Mouse (Mus musculus) adrenal gland, postnatal 4 days (tissue): ENCODE data around the gene 1700074P13Rik. TPM values are rescaled to one million over a fixed set of nuclear protein-coding genes. Genes with fewer than 3 reads are reported as not detected.
"Not testable (repeated sequence)": the region's sequence is repeated elsewhere in the genome, so short reads cannot be mapped to it uniquely, and the experiment has no call there.

Source experiments
- DNase-seq, 2 experiments: peaks; one replicate each; pipeline ENCODE4 v3.0.0; 2021 to 2022; ENCODE audit warnings: low spot score in 2 of 2, mixed read lengths in 2 of 2
- long read RNA-seq, 2 experiments: library from polyadenylated mRNA; stranded (forward); transcript quantifications; one replicate each; pipeline ENCODE4 v2.0.0; 2021
- total RNA-seq, 2 experiments: library from RNA; stranded (reverse); gene quantifications; 2 replicates each; pipeline ENCODE4 v1.2.3; 2021

The 1700074P13Rik gene
- not detected for total RNA-seq
- long read RNA-seq, experiment 1: 0 reads
- long read RNA-seq, experiment 2: 0 reads

DNA sequence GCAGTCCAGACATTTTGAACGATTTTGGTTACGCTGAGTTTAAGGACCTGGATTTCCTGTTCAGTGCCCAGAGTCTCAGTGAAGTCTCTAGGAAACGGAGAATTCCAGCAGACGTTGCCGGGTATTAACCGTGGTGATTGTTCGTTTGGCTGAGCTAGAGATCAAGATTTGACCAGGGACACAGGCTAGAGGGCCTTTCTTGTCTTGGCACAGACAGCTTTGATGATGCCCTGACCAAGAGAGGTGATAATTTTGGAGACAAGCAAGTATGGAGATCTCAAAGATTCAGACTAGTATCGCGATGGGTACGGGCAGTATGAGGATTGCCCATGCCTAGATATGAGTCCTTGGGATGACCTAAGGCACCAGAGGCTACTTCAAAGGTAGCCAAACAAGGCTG lies at the start of gene 1700074P13Rik:
1700074P13Rik (minus strand) TSS at position 101 of the 400 bp plus-strand sequence.
- DNase-seq: no peak

DNA sequence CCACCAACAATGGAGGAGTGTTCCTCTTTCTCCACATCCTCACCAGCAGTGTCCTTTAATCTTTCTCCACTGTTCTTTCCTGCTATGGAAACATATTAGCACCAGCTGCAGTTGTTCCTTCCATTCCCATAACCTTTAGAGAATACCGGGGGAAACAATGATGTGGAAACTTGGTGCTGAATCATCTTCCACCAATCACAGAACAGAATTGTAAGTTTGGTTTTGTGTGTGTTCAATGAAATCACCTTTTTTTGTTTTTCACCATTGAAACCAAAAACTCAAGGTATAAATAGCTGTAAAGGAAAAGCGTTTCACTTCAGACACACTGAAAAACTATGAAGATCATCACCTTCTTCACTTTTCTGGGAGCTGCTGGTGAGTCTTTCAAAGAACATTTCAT lies 24.1 kb upstream of the 1700074P13Rik start, which contains the start of gene 1810009J06Rik:
1810009J06Rik (plus strand) TSS at position 301 of the 400 bp plus-strand sequence.
- not testable (repeated sequence) for DNase-seq

DNA sequence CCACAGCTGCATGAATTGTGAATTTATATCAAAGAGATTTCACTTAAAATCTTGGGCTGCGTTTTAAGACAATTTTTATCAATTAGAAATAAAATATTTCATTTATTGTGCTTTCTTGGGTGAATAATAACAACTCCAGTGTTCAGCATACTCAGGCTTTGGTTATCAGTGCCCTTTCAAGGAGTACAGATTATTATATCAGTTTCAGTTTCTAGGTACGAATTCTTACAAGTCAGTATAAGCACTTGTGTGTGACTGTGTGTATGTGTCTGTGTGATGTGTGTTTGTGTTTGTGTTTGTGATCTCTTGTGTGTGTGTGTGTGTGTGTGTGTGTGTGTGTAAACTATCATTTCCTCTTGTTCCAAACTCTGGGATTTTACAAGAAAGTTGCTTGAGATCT lies 13.4 kb upstream of the 1700074P13Rik start:
- no peak for DNase-seq

DNA sequence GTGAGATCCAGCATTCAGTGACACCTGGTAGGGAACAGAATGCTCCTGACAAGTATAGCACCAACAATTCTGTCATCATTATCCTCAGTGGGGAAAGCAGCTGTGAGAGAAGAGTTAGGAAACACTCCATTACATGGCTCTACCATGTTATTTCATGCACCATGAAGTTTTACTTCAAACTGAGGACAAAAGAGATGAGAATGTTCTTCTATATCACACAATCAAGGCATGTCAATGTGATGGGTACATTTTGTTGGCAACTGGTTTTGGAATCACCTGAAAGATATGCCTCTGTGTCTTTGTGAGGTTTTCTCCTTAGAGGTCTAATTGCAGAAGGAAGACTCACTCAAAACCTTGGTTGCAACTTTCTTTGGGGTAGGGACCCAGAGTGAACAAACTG lies 11.4 kb upstream of the 1700074P13Rik start, which contains the start of gene Gm4744:
Gm4744 (minus strand) TSS at position 101 of the 400 bp plus-strand sequence.
- no peak for DNase-seq

DNA sequence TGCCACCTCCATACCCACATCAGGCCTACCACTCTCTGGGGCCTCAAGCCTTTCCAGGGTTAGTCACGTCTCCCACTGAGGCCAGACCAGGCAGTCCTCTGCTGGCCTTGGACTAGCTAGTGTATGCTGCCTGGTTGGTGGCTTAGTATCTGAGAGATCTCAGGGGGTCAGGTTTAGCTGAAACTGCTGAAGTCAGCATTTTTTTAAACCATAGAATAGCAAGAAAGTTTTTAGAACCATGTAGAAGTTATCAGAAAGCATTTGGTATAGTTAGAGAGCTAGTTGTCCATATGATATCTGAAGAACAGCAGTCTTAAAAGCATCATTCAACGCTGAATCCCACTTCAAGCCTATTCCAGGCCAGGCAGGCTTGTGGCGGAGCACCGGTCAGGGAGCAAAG lies 20.4 kb downstream of the 1700074P13Rik start:
- DNase-seq: no peak

DNA sequence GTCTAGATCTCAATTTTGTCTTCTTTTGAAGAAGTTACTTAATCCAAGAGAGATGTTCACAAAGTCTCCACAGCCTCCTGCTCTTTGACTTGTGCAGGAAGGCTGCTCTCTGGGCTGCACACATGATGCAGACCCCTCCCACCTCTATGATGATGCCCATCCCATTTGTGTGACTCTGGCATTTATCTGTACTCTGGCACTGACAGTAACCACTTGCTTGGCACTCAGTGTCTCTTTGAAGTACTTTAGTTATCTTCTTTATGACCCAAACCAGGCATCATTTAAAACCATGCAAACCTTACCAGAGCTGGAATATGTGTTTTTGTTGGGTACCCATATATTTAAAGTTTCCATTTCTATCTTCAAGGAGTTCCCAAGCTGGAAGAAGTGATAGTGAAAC lies 40.1 kb downstream of the 1700074P13Rik start, which contains the start of gene Prss58:
Prss58 (minus strand) TSS at position 101 of the 400 bp plus-strand sequence.
- no peak for DNase-seq

DNA sequence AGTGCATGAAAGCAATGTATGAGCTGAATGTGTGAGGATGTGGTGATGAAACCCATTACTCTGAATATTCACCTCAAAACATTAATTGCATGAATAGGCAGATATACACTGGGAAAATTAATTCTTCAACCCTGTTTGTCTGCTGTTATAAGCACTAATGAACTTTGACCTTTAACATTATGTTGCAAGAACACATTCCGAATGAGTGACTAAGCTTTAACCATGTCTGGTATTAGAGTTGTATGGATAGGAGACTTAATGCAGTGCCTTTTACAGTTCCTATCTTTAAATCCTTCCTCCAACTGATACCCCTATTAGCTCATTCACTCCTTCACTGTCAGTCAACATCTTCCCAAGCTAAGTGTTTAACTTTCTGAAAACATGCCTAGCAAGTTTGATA lies 45.6 kb downstream of the 1700074P13Rik start:
- no peak for DNase-seq

DNA sequence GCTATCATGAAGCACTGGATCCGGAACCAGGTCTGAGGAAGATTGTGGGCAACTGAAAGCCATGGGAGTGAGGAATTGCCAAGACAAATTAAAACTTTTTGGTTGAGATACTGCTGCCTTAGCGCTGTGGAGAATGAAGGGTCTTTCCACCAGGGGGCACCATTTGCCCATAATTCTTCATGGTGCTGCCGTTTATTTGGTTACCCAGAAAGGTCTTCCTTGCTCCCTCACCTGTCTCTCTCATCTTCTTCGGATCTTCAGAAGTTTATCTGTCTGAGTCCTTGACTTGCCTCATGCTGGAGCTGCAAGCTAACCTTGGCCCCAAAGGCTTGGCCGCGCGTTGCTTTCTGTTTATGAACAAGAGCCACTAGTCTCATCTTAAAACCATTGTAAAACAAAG lies 46.8 kb downstream of the 1700074P13Rik start:
- DNase-seq: peak in 1 of 2 experiments; percentile 18

DNA sequence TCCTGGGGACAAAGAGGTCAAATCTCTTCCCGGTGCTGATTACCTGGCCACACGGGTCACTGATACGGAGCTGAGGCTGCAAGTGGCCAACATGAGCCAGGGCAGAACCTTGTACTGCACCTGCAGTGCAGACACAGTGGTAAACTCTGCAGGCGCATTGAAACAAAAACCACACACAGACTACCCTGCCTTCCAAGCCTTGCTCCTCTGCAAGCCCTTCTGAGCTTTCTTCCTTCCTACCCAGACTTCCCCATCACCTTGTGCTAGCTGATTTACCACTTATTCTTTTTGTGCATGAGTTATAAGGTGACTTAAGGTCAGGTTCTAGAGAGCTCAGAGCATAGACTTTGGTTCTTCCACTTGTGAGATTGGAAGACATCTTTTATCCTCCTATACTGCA lies 48.6 kb downstream of the 1700074P13Rik start:
- DNase-seq: no peak

DNA sequence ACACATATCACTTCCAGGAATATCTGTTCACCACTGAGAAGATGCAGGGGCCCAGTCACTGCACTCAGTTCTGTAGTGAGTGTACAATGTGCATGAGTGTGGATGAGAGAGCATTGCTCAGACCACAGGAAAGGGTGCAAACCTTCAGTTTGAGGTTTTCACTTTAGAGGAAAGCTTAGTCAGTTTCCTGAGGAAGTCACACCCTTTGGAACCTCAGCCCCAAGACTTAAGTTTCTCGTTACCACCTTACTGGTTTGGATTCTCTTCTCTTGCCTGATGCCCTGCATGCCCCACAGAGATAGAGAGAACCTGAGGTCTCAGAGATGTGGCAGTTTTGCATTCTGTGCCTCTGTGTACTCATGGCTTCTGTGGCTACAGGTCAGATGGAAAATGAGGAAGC lies 49.4 kb downstream of the 1700074P13Rik start:
- DNase-seq: no peak

DNA sequence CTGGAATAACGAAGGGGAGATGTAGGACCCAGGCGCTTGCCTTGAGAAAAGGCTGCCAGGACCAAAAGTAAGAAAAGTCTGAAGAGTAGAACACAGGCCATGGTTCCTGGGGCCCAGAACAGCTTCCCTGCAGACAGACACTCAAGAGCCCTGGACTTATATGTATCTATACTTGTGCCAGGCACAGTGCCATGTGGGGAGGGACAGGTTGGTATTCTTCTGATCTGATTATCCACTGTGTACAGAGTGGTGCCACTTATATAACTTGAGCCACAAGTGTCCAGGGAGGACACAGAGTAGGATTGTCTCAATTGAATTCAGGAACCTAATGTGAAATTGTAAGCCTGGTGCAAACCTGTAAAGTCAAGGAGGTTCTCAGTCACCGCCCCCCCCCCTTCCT lies 53.0 kb downstream of the 1700074P13Rik start, which contains the start of gene Moxd2:
Moxd2 (minus strand) TSS at position 101 of the 400 bp plus-strand sequence.
- no peak for DNase-seq

Other genes starting within 250 kb of the 1700074P13Rik start
- gene Moxd2, start 53.1 kb downstream of the 1700074P13Rik start, total RNA-seq: not detected
- gene Prss58, start 40.2 kb downstream of the 1700074P13Rik start, total RNA-seq: not detected
- gene Gm4744, start 11.3 kb upstream of the 1700074P13Rik start, total RNA-seq: under 1 TPM in 1 of 2 experiments, not detected in 1; 0.64 TPM
- gene 1810009J06Rik, start 24.2 kb upstream of the 1700074P13Rik start, total RNA-seq: 10 to 100 TPM in 1 of 2 experiments, not detected in 1; 38.4 TPM
- 10 to 100 TPM in 1 of 2 experiments, not detected in 1; 36.2 TPM for gene Gm2663, start 58.9 kb upstream of the 1700074P13Rik start, total RNA-seq
- 100 to 1,000 TPM in 1 of 2 experiments, not detected in 1; 358 TPM for gene 2210010C04Rik, start 95.0 kb upstream of the 1700074P13Rik start, total RNA-seq